Mouse (Mus musculus) erythroblast, embryonic 14.5 days (primary cell): ENCODE data around the gene Plekha4. TPM values are rescaled to one million over a fixed set of nuclear protein-coding genes. Genes with fewer than 3 reads are reported as not detected.

Source experiments
- H3K27me3 ChIP-seq: 2 replicates; pipeline ENCODE4 v1.6.1; 2012; ENCODE audit warnings: inconsistent platforms; ENCODE audit not compliant: control insufficient read depth
- H3K36me3 ChIP-seq: 2 replicates; pipeline ENCODE4 v1.6.1; 2012; ENCODE audit warnings: mild to moderate bottlenecking, inconsistent platforms; ENCODE audit not compliant: control insufficient read depth
- H3K4me1 ChIP-seq: 2 replicates; pipeline ENCODE4 v1.6.1; 2012; ENCODE audit warnings: inconsistent platforms; ENCODE audit not compliant: control insufficient read depth
- H3K4me3 ChIP-seq: replicated peaks from 2 replicates; pipeline ENCODE3; 2012; ENCODE audit warnings: moderate library complexity, mild to moderate bottlenecking, inconsistent platforms
- H3K9me3 ChIP-seq: 2 replicates; pipeline ENCODE4 v1.6.1; 2012; ENCODE audit warnings: low read length, inconsistent platforms, mixed read lengths; ENCODE audit not compliant: control insufficient read depth
- GATA1 ChIP-seq: IDR thresholded peaks from 2 replicates; pipeline ENCODE4 v1.6.1; 2012; ENCODE audit warnings: low read length, inconsistent platforms, mixed read lengths
- TAL1 ChIP-seq: IDR thresholded peaks from 3 replicates; pipeline ENCODE4 v1.6.1; 2012; ENCODE audit warnings: low read length, inconsistent platforms, mixed read lengths
- polyA plus RNA-seq: library from polyadenylated mRNA; stranded (reverse); fragments of >175 nt; gene quantifications from 2 replicates; pipeline ENCODE4 v1.2.3, GENCODE M21; 2012

Gene Plekha4
- polyA plus RNA-seq, 1 experiment: 1.0 TPM

GRCm38 (mm10) chr7:45593118-45593815 is 67.1 kb downstream of the Plekha4 start:
- no peaks in the 10 kb centered on the region for H3K9me3 ChIP-seq
- TF ChIP-seq GATA1 (no peak), TAL1 (no peak)
- H3K4me1 ChIP-seq: peaks cover 11% of the 10 kb centered on the region
- no peaks in the 10 kb centered on the region for H3K27me3 ChIP-seq
- no peak overlapping the region for H3K4me3 ChIP-seq
- H3K36me3 ChIP-seq: peaks cover 1% of the 10 kb centered on the region

- Histone ChIP-seq H3K36me3 (no peaks in the 10 kb centered on the region), H3K4me1 (peaks cover 2% of the 10 kb centered on the region), H3K9me3 (no peaks in the 10 kb centered on the region), H3K4me3 (no peak overlapping the region), H3K27me3 (no peaks in the 10 kb centered on the region)
- TF ChIP-seq TAL1 (no peak), GATA1 (no peak)
Measured at GRCm38 (mm10) chr7:45595176-45595575, 69.0 kb downstream of the Plekha4 start.

- Histone ChIP-seq H3K27me3 (no peaks in the 10 kb centered on the region), H3K36me3 (no peaks in the 10 kb centered on the region), H3K9me3 (no peaks in the 10 kb centered on the region), H3K4me3 (no peak overlapping the region), H3K4me1 (peaks cover 2% of the 10 kb centered on the region)
- TF ChIP-seq GATA1 (no peak), TAL1 (no peak)
Measured at GRCm38 (mm10) chr7:45596107-45596506, 70.0 kb downstream of the Plekha4 start.

- Histone ChIP-seq H3K4me1 (peaks cover 2% of the 10 kb centered on the region), H3K9me3 (no peaks in the 10 kb centered on the region), H3K27me3 (no peaks in the 10 kb centered on the region), H3K36me3 (no peaks in the 10 kb centered on the region), H3K4me3 (no peak overlapping the region)
- TF ChIP-seq TAL1: no peak
- no peak for TF ChIP-seq GATA1
Measured at GRCm38 (mm10) chr7:45597013-45597412, 70.9 kb downstream of the Plekha4 start.

- Histone ChIP-seq H3K9me3 (no peaks in the 10 kb centered on the region), H3K4me1 (peaks cover 2% of the 10 kb centered on the region), H3K27me3 (no peaks in the 10 kb centered on the region), H3K4me3 (no peak overlapping the region), H3K36me3 (no peaks in the 10 kb centered on the region)
- TF ChIP-seq TAL1 (no peak), GATA1 (no peak)
Measured at GRCm38 (mm10) chr7:45597527-45597926, 71.4 kb downstream of the Plekha4 start.

GRCm38 (mm10) chr7:45598960-45599879 is 73.1 kb downstream of the Plekha4 start:
- TF ChIP-seq GATA1: no peak
- no peak for TF ChIP-seq TAL1
- no peaks in the 10 kb centered on the region for H3K27me3 ChIP-seq
- H3K9me3 ChIP-seq: no peaks in the 10 kb centered on the region
- H3K4me3 ChIP-seq: no peak overlapping the region
- H3K4me1 ChIP-seq: peaks cover 1% of the 10 kb centered on the region
- H3K36me3 ChIP-seq: no peaks in the 10 kb centered on the region

Other genes with a start within 250 kb of the Plekha4 start
- not detected in 2 replicates for gene Slc6a21, start 248.8 kb upstream of the Plekha4 start, polyA plus RNA-seq
- 0.02 and 0.04 TPM in 2 replicates for gene Trpm4, start 192.6 kb upstream of the Plekha4 start, polyA plus RNA-seq
- not detected in 2 replicates for gene Hrc, start 191.0 kb upstream of the Plekha4 start, polyA plus RNA-seq
- gene Ppfia3, start 159.3 kb upstream of the Plekha4 start, polyA plus RNA-seq: 0.13 and 0.33 TPM in 2 replicates
- 0.18 TPM in 1 of 2 replicates, not detected in the other for gene Lin7b, start 155.7 kb upstream of the Plekha4 start, polyA plus RNA-seq
- 68.0 and 79.6 TPM in 2 replicates for gene Snrnp70, start 130.6 kb upstream of the Plekha4 start, polyA plus RNA-seq
- not detected in 2 replicates for gene Kcna7, start 120.7 kb upstream of the Plekha4 start, polyA plus RNA-seq
- gene Ntf5, start 112.6 kb upstream of the Plekha4 start, polyA plus RNA-seq: not detected in 2 replicates
- not detected in 2 replicates for gene Lhb, start 105.5 kb upstream of the Plekha4 start, polyA plus RNA-seq
- 0.09 and 0.12 TPM in 2 replicates for gene Gys1, start 91.5 kb upstream of the Plekha4 start, polyA plus RNA-seq
- 15.2 and 15.3 TPM in 2 replicates for gene Ruvbl2, start 88.2 kb upstream of the Plekha4 start, polyA plus RNA-seq
- gene Ftl1, start 66.4 kb upstream of the Plekha4 start, polyA plus RNA-seq: 3,659 and 3,743 TPM in 2 replicates
- 24.4 and 25.7 TPM in 2 replicates for gene Bax, start 59.4 kb upstream of the Plekha4 start, polyA plus RNA-seq
- 0.03 and 0.08 TPM in 2 replicates for gene Tulp2, start 44.5 kb upstream of the Plekha4 start, polyA plus RNA-seq
- not detected in 2 replicates for gene Gm45808, start 39.5 kb upstream of the Plekha4 start, polyA plus RNA-seq
- gene Dhdh, start 37.5 kb upstream of the Plekha4 start, polyA plus RNA-seq: 0.01 and 0.02 TPM in 2 replicates
- gene Nucb1, start 15.9 kb upstream of the Plekha4 start, polyA plus RNA-seq: 54.7 and 66.6 TPM in 2 replicates
- 543 and 840 TPM in 2 replicates for gene Ppp1r15a, start 62 bp upstream of the Plekha4 start, polyA plus RNA-seq
- gene Hsd17b14, start 28.6 kb downstream of the Plekha4 start, polyA plus RNA-seq: 0.31 and 0.50 TPM in 2 replicates
- 1.1 and 2.6 TPM in 2 replicates for gene Bcat2, start 43.8 kb downstream of the Plekha4 start, polyA plus RNA-seq
- gene Fgf21, start 89.2 kb downstream of the Plekha4 start, polyA plus RNA-seq: not detected in 2 replicates
- not detected in 2 replicates for gene Fut1, start 91.0 kb downstream of the Plekha4 start, polyA plus RNA-seq
- gene Izumo1, start 95.5 kb downstream of the Plekha4 start, polyA plus RNA-seq: 0.05 TPM in 1 of 2 replicates, not detected in the other
- 0.04 and 0.06 TPM in 2 replicates for gene Rasip1, start 101.2 kb downstream of the Plekha4 start, polyA plus RNA-seq
- not detected in 2 replicates for gene Mamstr, start 113.6 kb downstream of the Plekha4 start, polyA plus RNA-seq
- gene Fut2, start 140.1 kb downstream of the Plekha4 start, polyA plus RNA-seq: 0.09 TPM in 1 of 2 replicates, not detected in the other
- gene Ntn5, start 157.7 kb downstream of the Plekha4 start, polyA plus RNA-seq: not detected in 2 replicates
- not detected in 2 replicates for gene Sec1, start 168.1 kb downstream of the Plekha4 start, polyA plus RNA-seq
- not detected in 2 replicates for gene Car11, start 173.5 kb downstream of the Plekha4 start, polyA plus RNA-seq
- gene Dbp, start 178.8 kb downstream of the Plekha4 start, polyA plus RNA-seq: 0.07 TPM in 2 replicates
- gene Rpl18, start 189.1 kb downstream of the Plekha4 start, polyA plus RNA-seq: 1,232 and 1,322 TPM in 2 replicates
- 5.1 and 5.7 TPM in 2 replicates for gene Sphk2, start 191.7 kb downstream of the Plekha4 start, polyA plus RNA-seq
- 0.03 and 0.11 TPM in 2 replicates for gene Fam83e, start 194.9 kb downstream of the Plekha4 start, polyA plus RNA-seq
- not detected in 2 replicates for gene Spaca4, start 199.5 kb downstream of the Plekha4 start, polyA plus RNA-seq